36 mouse cellular contexts compared by ENCODE assay signal in the genomic region with DNA sequence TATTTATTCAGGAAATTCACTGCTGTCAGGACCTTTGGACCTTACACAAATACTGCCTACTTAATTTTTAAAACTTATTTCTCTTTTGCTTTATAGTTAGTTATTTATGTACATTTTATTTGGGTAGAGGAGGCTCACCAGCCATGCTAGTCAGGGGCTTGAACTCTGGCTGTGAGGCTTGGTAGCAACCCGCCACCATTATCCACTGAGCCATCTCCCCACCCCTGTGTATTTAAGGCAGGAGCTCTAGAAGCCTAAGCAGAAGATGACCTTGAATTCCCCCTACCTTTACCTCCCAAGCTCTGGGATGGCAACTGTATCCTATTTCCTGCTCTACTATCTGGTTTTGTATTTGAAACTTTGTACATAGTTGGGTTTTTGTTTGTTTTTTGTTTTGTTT. TPM values are rescaled to one million over a fixed set of nuclear protein-coding genes. Genes with fewer than 3 reads are reported as not detected.
"Had no signal": no experiment of that assay in that cellular context is flagged by ENCODE, and none has a peak within 500 bp of the region (broad histone marks: within the 10 kb centered on the region; RNA-seq: fewer than 3 reads in every experiment).

No protein-coding gene starts in this region.

- H3K4me1 ChIP-seq: limb, embryonic 13.5 days had no signal

- H3K27me3 ChIP-seq: heart, embryonic 12.5 days; hindbrain, embryonic 13.5 days; hindbrain, embryonic 15.5 days; kidney, embryonic 15.5 days; limb, embryonic 13.5 days; limb, embryonic 15.5 days had no signal

- H3K9me3 ChIP-seq: heart, embryonic 12.5 days; hindbrain, embryonic 13.5 days; hindbrain, embryonic 15.5 days; kidney, embryonic 15.5 days; limb, embryonic 13.5 days; limb, embryonic 15.5 days had no signal

- DNase-seq: forebrain, postnatal 0 days; gastrocnemius, postnatal 14 days; gastrocnemius, postnatal 36 days; heart, adult 18-20 months; kidney, adult 11 months; kidney, adult 9 months; layer of hippocampus, adult 9-11 months; layer of hippocampus, postnatal 36 days; left cerebral cortex, postnatal 4 days had no signal

- H3K27ac ChIP-seq: hindbrain, embryonic 13.5 days; hindbrain, embryonic 15.5 days; hindbrain, postnatal 0 days; kidney, embryonic 15.5 days; kidney, postnatal 0 days; limb, embryonic 13.5 days; limb, embryonic 15.5 days; liver, embryonic 14.5 days had no signal

- H3K9ac ChIP-seq: forebrain, postnatal 0 days; heart, embryonic 12.5 days; hindbrain, embryonic 13.5 days; hindbrain, embryonic 15.5 days; kidney, embryonic 15.5 days; limb, embryonic 13.5 days; limb, embryonic 15.5 days; liver, embryonic 14.5 days had no signal

- H3K36me3 ChIP-seq: hindbrain, embryonic 15.5 days had no signal

- H3K4me3 ChIP-seq: heart, embryonic 12.5 days; hindbrain, embryonic 13.5 days; hindbrain, embryonic 15.5 days; kidney, embryonic 15.5 days; limb, embryonic 13.5 days; limb, embryonic 15.5 days had no signal

RNA-seq across cellular contexts. Expression of gene Tomm20l, which starts 57.7 kb away (rescaled TPM):
- total RNA-seq: forebrain, postnatal 0 days; gastrocnemius, adult 18-20 months; gastrocnemius, adult 8-10 months; gastrocnemius, postnatal 14 days; gastrocnemius, postnatal 36 days; hematopoietic stem cell, adult 5-6 weeks; hindbrain, postnatal 0 days; layer of hippocampus, adult 18-20 months; layer of hippocampus, postnatal 14 days; layer of hippocampus, postnatal 36 days; left cerebral cortex, adult 18-20 months; left cerebral cortex, adult 8-10 months; left cerebral cortex, postnatal 10 days; left cerebral cortex, postnatal 25 days; left cerebral cortex, postnatal 4 days had no signal
- polyA plus RNA-seq: forebrain, postnatal 0 days; gonadal fat pad, adult 2 months; heart, embryonic 12.5 days; heart, embryonic 14.5 days; heart, embryonic 16.5 days; hindbrain, embryonic 11.5 days; hindbrain, embryonic 13.5 days; hindbrain, embryonic 15.5 days; intestine, embryonic 14.5 days; intestine, embryonic 16.5 days; kidney, adult 2 months; kidney, embryonic 15.5 days; kidney, postnatal 0 days; large intestine, adult 2 months; limb, embryonic 13.5 days; limb, embryonic 15.5 days; liver, embryonic 14.5 days; liver, embryonic 16.5 days had no signal
